Mouse (Mus musculus): ENCODE results near the gene Tubb4b.

GRCm38 (mm10) chr2:25243342-25243741 lies 18.8 kb upstream of the Tubb4b start:
- TF ChIP-seq CTCF (IDR thresholded peaks at IDR 0.05; ENCODE audit: low read depth): no peak
- TF ChIP-seq EP300 (IDR thresholded peaks at IDR 0.05; ENCODE audit: low read depth): no peak

All from heart, postnatal 0 days (tissue).